Mouse (Mus musculus) lung, postnatal 0 days (tissue): ENCODE measurements at regions not wholly inside any gene's neighbourhood (a gene's known extent, or its start where the extent isn't known, plus 50 kb on each side); places are given as distances from the start of the nearest gene placed in this dataset.

Source experiments
- CTCF ChIP-seq: IDR thresholded peaks from 2 replicates; pipeline ENCODE4 v1.5.1; 2016; ENCODE audit warnings: antibody characterized with exemption, mild to moderate bottlenecking
- EP300 ChIP-seq: IDR thresholded peaks from 2 replicates; pipeline ENCODE4 v1.6.1; 2016; ENCODE audit warnings: antibody characterized with exemption, mild to moderate bottlenecking, control low read depth

DNA sequence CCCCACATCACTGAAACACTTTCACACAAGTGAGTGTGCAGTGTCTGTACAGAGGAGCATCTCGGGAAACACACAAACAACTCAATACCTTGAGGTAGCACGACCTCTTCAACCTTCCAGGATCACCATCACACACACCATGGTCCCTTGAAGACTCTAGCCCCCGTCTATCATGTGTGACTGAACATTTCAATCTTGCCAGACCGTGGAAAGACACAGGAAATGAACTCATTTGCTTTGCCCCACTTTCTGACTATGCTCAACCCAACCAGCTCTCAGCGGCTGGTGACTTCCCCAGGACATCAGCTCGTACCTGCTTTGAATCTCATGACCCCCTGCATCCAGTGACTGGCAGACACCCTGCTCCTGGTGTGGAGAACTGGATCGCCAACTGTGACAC lies 219.6 kb downstream of the Bcl11b start:
- TF ChIP-seq CTCF (no peak), EP300 (no peak)
